Mouse (Mus musculus): ENCODE results near the gene Ubn2. TPM values are rescaled to one million over a fixed set of nuclear protein-coding genes. Genes with fewer than 3 reads are reported as not detected.
"Not testable (repeated sequence)": the region's sequence is repeated elsewhere in the genome, so short reads cannot be mapped to it uniquely, and the experiment has no call there.

The Ubn2 gene
- polyA plus RNA-seq, 1 experiment from 2014 or later: 11.5 TPM

DNA sequence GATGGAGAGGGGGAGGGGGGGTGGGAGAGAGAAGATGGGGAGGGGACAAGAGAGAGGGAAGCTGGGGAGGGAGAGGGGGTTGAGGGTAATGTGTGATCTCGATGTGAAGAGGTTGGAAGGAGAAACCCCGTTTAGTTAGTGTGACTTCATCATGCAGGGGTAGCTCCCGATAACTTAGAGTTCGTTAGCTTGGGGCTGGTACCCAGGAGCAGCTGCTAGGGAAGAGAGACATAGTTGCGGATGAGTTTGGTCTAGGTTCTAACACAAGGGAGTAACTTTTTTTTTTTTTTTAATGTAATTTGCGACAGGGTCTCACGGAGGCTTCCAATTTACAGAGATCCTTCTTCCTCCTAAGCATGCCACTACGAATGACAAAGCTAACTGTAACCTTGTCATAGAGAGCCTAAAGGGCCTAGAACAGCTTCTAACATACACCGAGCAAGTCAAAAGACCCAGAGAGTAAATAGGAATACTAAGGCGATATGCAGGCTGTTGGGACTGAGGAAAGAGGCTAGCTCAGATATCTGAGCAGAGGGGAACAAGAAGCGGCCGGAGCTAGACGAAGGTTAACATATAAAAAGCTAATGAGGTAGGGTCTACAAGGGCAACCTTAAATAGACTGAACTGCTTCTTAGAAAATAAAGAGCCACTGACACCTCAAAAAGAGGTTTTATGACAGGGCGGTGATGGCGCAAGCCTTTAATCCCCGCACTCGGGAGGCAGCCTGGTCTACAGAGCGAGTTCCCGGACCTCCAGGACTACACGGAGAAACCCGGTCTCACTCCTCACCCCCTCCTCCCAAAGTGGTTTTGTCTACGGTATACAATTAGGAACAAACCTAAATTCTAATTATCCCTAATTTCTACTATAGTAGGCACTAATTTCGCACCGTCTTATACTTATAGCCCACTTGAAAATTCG lies 99.0 kb downstream of the Ubn2 start:
- Histone ChIP-seq H3K27ac (ENCODE audit: low read length) (peak overlapping the region; percentile 99), H3K36me3 (ENCODE audit: insufficient read depth, low read length) (no peaks in the 10 kb centered on the region), H3K4me3 (ENCODE audit: low read length) (peak overlapping the region; percentile 90), H3K27me3 (ENCODE audit: insufficient read depth, low read length) (no peaks in the 10 kb centered on the region), H3K4me2 (replicated peaks; ENCODE audit: low read depth, low read length) (peak overlapping the region; percentile 89), H3K9ac (replicated peaks; ENCODE audit: low read length) (peak overlapping the region; percentile 82), H3K9me3 (ENCODE audit: low read length) (no peaks in the 10 kb centered on the region), H3K4me1 (ENCODE audit: insufficient read depth, low read length) (peaks cover 11% of the 10 kb centered on the region)
- 5% methylated on average over 25 of the region's 25 CpGs for WGBS
- peak; percentile 50 for ATAC-seq (ENCODE audit: low FRiP score, low TSS enrichment)

DNA sequence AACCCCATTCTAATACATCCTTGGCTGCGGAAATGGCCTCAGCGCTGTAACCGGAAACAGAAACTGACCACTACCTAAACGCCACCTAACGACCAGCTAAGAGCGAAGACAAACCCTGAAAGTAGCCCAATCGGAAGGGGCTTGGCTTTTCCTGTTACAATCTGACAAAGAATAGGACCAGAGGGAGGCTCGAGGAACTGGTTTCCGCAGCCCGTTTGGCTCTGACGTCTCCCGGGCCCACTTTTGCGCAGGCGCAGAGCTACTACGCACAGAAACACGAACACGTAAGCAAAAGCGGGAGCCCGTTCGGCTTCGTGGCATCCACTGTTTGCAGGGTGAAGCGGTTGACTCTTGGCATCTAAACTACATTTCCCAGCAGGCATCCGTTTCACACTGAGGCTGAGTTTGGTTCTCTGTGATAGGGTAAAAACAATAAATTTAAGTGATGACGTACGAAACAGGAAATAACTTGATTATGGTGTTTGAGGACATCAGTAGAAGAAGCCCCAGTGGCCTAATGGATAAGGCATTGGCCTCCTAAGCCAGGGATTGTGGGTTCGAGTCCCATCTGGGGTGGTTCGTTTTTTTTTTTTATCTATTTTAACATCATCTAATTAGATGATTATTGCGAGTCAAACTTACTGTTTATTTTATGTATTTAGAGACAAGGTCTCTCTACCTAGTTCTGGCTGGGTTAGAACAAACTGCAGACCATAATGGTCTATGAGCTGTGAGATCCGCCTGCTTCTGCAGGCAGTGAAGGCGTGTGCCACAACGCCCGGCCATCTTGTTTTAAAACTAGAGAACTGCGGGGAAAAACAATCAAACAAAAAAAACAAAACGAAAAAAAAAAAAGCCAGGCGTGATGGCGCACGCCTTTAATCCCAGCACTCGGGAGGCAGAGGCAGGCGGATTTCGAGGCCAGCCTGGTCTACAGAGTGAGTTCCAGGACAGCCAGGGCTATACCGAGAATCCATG lies 100.0 kb downstream of the Ubn2 start, which contains the start of gene Fmc1:
TSS of gene Fmc1 (plus strand) at position 75 of the 978 bp plus-strand sequence.
- Histone ChIP-seq H3K4me1 (ENCODE audit: insufficient read depth, low read length) (peaks cover 11% of the 10 kb centered on the region), H3K27me3 (ENCODE audit: insufficient read depth, low read length) (no peaks in the 10 kb centered on the region), H3K9me3 (ENCODE audit: low read length) (no peaks in the 10 kb centered on the region), H3K36me3 (ENCODE audit: insufficient read depth, low read length) (no peaks in the 10 kb centered on the region), H3K9ac (replicated peaks; ENCODE audit: low read length) (peak within 1 kb of the TSS; percentile 95), H3K4me3 (ENCODE audit: low read length) (peak within 1 kb of the TSS; percentile 90), H3K4me2 (replicated peaks; ENCODE audit: low read depth, low read length) (peak within 1 kb of the TSS; percentile 89), H3K27ac (ENCODE audit: low read length) (peak within 1 kb of the TSS; percentile 99)
- peak; percentile 92 for ATAC-seq (ENCODE audit: low FRiP score, low TSS enrichment)
- WGBS: 6% methylated on average over 41 of the region's 41 CpGs

DNA sequence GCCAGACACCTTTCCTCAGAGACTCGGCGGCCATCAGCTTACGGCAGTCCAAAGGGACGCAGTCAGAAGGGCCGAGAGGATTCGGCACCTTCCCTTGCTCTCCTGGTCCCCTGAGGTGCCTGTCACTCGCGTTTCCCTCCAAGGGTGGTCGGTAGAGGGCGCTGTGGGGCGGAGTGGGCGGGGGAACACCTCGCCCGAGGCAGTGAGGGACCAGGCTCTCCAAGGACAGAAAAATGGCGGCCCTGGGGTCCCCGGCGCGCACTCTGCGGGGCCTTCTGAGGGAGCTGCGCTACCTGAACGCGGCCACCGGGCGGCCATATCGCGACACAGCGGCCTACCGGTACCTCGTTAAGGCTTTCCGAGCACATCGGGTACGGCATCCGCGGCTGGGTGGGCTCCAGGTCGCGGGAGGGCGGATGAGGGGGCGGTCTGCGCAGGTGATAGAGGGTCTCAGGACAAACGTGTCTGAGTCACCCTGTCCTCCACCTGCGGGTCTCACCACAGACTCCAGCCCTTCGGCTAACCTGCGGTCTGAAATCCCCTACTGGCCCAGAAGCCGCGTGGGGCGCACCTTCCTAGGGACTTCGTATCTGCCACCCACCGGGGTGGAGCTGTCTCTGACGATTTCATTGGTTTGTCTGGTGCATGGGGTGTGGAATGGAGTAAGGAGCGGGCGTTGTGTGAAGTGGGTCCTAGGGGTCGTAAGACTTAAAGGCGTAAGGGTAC lies 101.1 kb downstream of the Ubn2 start:
- Histone ChIP-seq H3K27ac (ENCODE audit: low read length) (peak overlapping the region; percentile 99), H3K9ac (replicated peaks; ENCODE audit: low read length) (peak overlapping the region; percentile 95), H3K27me3 (ENCODE audit: insufficient read depth, low read length) (no peaks in the 10 kb centered on the region), H3K36me3 (ENCODE audit: insufficient read depth, low read length) (peaks cover 3% of the 10 kb centered on the region; the same call in 1 of the 2 replicates), H3K4me2 (replicated peaks; ENCODE audit: low read depth, low read length) (peak overlapping the region; percentile 89), H3K4me3 (ENCODE audit: low read length) (peak overlapping the region; percentile 90), H3K4me1 (ENCODE audit: insufficient read depth, low read length) (peaks cover 11% of the 10 kb centered on the region), H3K9me3 (ENCODE audit: low read length) (no peaks in the 10 kb centered on the region)
- peak; percentile 84 for ATAC-seq (ENCODE audit: low FRiP score, low TSS enrichment)
- under 1% methylated on average over 53 of the region's 53 CpGs for WGBS

DNA sequence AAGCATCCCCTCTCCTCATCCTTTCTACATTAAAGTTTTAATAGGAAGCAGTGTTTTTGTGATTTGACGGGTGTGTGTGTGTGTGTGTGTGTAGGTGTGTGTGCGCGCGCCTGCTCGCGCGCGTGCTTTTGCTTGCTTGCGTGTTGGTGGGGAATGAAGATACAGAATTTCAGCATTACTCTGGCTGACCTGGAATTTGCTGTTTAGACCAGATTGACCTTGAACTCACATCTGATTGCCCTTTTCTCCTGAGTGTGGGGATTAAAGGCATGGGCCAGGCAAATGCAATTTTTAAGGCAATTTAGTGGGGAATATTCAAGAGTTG lies 101.6 kb downstream of the Ubn2 start:
- peak overlapping the region; percentile 99 for H3K27ac ChIP-seq (ENCODE audit: low read length)
- H3K4me1 ChIP-seq (ENCODE audit: insufficient read depth, low read length): peaks cover 11% of the 10 kb centered on the region
- H3K4me3 ChIP-seq (ENCODE audit: low read length): peak overlapping the region; percentile 90
- H3K9me3 ChIP-seq (ENCODE audit: low read length): no peaks in the 10 kb centered on the region
- H3K4me2 ChIP-seq (replicated peaks; ENCODE audit: low read depth, low read length): peak overlapping the region; percentile 89
- H3K36me3 ChIP-seq (ENCODE audit: insufficient read depth, low read length): peaks cover 8% of the 10 kb centered on the region
- H3K9ac ChIP-seq (replicated peaks; ENCODE audit: low read length): peak overlapping the region; percentile 95
- H3K27me3 ChIP-seq (ENCODE audit: insufficient read depth, low read length): no peaks in the 10 kb centered on the region
- no peak for ATAC-seq (ENCODE audit: low FRiP score, low TSS enrichment)
- under 1% methylated on average over 9 of the region's 9 CpGs for WGBS

DNA sequence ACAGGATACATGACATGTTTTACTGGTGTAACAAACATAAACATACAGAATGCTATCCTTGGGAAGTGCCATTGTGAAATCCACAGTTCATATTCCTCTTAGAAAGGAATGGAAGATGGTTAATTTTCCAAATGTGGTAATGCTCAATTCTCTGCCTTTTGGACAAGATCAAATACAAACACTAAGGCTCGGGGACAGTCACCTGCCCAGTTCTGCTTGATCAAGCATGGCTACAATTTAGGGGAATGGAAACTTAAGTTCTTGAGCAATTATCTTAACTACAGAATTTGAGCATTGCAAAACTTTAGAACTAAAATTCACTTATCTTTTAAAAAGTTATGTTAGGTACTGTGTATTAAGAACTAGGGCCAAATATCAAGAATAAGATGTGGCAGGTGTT lies 102.0 kb downstream of the Ubn2 start:
- Histone ChIP-seq H3K36me3 (ENCODE audit: insufficient read depth, low read length) (peaks cover 9% of the 10 kb centered on the region), H3K27me3 (ENCODE audit: insufficient read depth, low read length) (no peaks in the 10 kb centered on the region)
- 40% methylated on average over 1 of the region's 1 CpGs for WGBS

DNA sequence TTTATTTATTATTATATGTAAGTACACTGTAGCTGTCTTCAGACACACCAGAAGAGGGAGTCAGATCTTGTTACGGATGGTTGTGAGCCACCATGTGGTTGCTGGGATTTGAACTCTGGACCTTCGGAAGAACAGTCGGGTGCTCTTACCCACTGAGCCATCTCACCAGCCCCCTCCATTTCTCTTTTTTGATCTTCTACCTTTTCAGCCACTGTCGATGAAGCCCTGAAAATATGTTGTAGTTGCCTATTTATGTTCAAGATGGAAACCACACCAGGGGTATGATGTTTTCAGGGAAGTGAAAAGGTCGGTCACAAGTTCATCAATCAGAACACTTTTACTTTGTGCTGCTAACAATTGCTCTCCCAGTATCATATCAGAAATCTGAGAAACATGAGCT lies 110.4 kb downstream of the Ubn2 start:
- H3K4me3 ChIP-seq (ENCODE audit: low read length); H3K27ac ChIP-seq (ENCODE audit: low read length); H3K27me3 ChIP-seq (ENCODE audit: insufficient read depth, low read length); ATAC-seq (ENCODE audit: low FRiP score, low TSS enrichment); H3K4me2 ChIP-seq (replicated peaks; ENCODE audit: low read depth, low read length); H3K4me1 ChIP-seq (ENCODE audit: insufficient read depth, low read length); H3K9me3 ChIP-seq (ENCODE audit: low read length); H3K9ac ChIP-seq (replicated peaks; ENCODE audit: low read length): not testable (repeated sequence)
- peaks cover 13% of the 10 kb centered on the region for H3K36me3 ChIP-seq (ENCODE audit: insufficient read depth, low read length)
- 96% methylated on average over 4 of the region's 5 CpGs for WGBS

More for the DNA sequence above, 102.0 kb downstream of the Ubn2 start:
- no peak overlapping the region for H3K9ac ChIP-seq (replicated peaks; ENCODE audit: low read length)
- H3K27ac ChIP-seq (ENCODE audit: low read length): no peak overlapping the region
- H3K4me2 ChIP-seq (replicated peaks; ENCODE audit: low read depth, low read length): peak overlapping the region; percentile 89
- no peaks in the 10 kb centered on the region for H3K9me3 ChIP-seq (ENCODE audit: low read length)
- H3K4me1 ChIP-seq (ENCODE audit: insufficient read depth, low read length): peaks cover 11% of the 10 kb centered on the region
- H3K4me3 ChIP-seq (ENCODE audit: low read length): peak overlapping the region; percentile 90; the same call in 1 of the 2 replicates
- ATAC-seq (ENCODE audit: low FRiP score, low TSS enrichment): no peak

DNA sequence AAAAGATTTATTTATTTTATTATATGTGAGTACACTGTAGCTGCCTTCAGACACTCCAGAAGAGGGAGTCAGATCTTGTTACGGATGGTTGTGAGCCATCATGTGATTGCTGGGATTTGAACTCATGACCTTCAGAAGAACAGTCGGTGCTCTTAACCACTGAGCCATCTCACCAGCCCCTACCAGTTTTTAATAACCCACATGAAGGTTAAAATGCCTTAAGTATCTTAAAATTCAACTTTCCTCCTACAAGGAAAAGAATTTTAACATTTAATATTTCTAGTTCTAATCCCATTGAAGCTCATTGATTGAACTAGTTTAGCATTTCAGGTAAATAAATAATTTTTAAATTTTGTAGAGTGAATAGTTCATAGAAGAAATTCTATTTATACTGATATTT lies 113.3 kb downstream of the Ubn2 start:
- 84% methylated on average over 2 of the region's 2 CpGs for WGBS
- not testable (repeated sequence) for H3K36me3 ChIP-seq (ENCODE audit: insufficient read depth, low read length); H3K4me3 ChIP-seq (ENCODE audit: low read length); H3K9ac ChIP-seq (replicated peaks; ENCODE audit: low read length); H3K4me1 ChIP-seq (ENCODE audit: insufficient read depth, low read length); H3K4me2 ChIP-seq (replicated peaks; ENCODE audit: low read depth, low read length); H3K27ac ChIP-seq (ENCODE audit: low read length); H3K27me3 ChIP-seq (ENCODE audit: insufficient read depth, low read length); H3K9me3 ChIP-seq (ENCODE audit: low read length); ATAC-seq (ENCODE audit: low FRiP score, low TSS enrichment)

DNA sequence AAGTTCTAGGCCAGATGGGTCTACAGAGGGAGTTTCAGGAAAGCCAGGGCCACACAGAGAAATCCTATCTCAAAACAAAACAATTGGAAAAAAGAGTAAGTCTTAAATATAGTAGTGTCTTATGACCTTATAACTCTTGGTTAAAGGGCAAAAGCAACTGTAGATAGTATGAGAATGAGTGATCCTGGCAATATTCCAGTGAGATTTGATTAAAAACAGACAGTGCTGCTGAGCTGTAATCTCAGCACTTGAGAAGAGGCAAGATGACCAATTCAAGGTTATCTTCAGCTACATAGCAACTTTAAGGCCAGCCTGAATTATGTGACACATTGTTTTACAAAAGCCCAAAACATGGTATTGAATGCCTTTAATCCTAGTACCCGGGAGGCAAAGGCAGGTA lies 114.0 kb downstream of the Ubn2 start:
- no peak overlapping the region for H3K4me2 ChIP-seq (replicated peaks; ENCODE audit: low read depth, low read length)
- H3K4me1 ChIP-seq (ENCODE audit: insufficient read depth, low read length): no peaks in the 10 kb centered on the region
- 79% methylated on average over 1 of the region's 1 CpGs for WGBS
- H3K9ac ChIP-seq (replicated peaks; ENCODE audit: low read length): no peak overlapping the region
- H3K27ac ChIP-seq (ENCODE audit: low read length): no peak overlapping the region
- no peaks in the 10 kb centered on the region for H3K9me3 ChIP-seq (ENCODE audit: low read length)
- no peak overlapping the region for H3K4me3 ChIP-seq (ENCODE audit: low read length)
- ATAC-seq (ENCODE audit: low FRiP score, low TSS enrichment): no peak
- no peaks in the 10 kb centered on the region for H3K27me3 ChIP-seq (ENCODE audit: insufficient read depth, low read length)
- no peaks in the 10 kb centered on the region for H3K36me3 ChIP-seq (ENCODE audit: insufficient read depth, low read length)

DNA sequence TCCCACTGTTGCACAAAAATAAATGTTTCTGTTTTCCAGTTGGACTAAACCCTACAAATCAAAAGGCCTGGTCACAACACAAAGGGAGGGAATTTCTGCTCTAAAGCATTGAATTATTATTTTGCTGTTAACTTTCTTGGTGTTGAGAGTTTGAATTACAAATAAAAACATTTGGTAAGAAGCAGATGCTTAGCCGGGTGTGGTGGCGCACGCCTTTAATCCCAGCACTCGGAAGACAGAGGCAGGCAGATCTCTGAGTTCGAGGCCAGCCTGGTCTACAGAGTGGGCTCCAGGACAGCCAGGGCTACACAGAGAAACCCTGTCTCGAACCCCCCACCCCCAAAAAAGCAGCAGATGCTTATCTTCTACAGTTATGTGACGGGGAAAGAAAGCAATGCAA lies 114.8 kb downstream of the Ubn2 start:
- WGBS: 85% methylated on average over 7 of the region's 7 CpGs

More for the DNA sequence above, 114.8 kb downstream of the Ubn2 start:
- H3K9me3 ChIP-seq (ENCODE audit: low read length); H3K27ac ChIP-seq (ENCODE audit: low read length); ATAC-seq (ENCODE audit: low FRiP score, low TSS enrichment); H3K36me3 ChIP-seq (ENCODE audit: insufficient read depth, low read length); H3K4me1 ChIP-seq (ENCODE audit: insufficient read depth, low read length); H3K4me2 ChIP-seq (replicated peaks; ENCODE audit: low read depth, low read length); H3K4me3 ChIP-seq (ENCODE audit: low read length); H3K27me3 ChIP-seq (ENCODE audit: insufficient read depth, low read length); H3K9ac ChIP-seq (replicated peaks; ENCODE audit: low read length): not testable (repeated sequence)

Data from kidney, embryonic 16.5 days (tissue).